Mouse (Mus musculus) heart, embryonic 13.5 days (tissue): ENCODE measurements around the gene Wbp1l. TPM values are rescaled to one million over a fixed set of nuclear protein-coding genes. Genes with fewer than 3 reads are reported as not detected.

Source experiments
- ATAC-seq: fragments of 200-750 bp; cut with Nextera tagmentation; 2 replicates; pipeline ENCODE4 v1.8.0; 2017; ENCODE audit warnings: moderate TSS enrichment; ENCODE audit not compliant: insufficient number of reproducible peaks, low FRiP score, low TSS enrichment; ENCODE audit errors: extremely low read depth
- H3K27ac ChIP-seq: fragments of 300-500 bp; sonication (generic); replicated peaks from 2 replicates; pipeline ENCODE4 v1.5.1; 2015; ENCODE audit warnings: moderate library complexity, mild to moderate bottlenecking, inconsistent platforms
- H3K27me3 ChIP-seq: fragments of 300-500 bp; sonication (generic); replicated peaks from 2 replicates; pipeline ENCODE4 v1.6.1; 2015; ENCODE audit warnings: mild to moderate bottlenecking, inconsistent platforms
- H3K36me3 ChIP-seq: fragments of 300-500 bp; sonication (generic); 2 replicates; pipeline ENCODE4 v1.6.1; 2015; ENCODE audit warnings: mild to moderate bottlenecking, inconsistent platforms
- H3K4me1 ChIP-seq: fragments of 300-500 bp; sonication (generic); 2 replicates; pipeline ENCODE4 v1.6.1; 2015; ENCODE audit warnings: inconsistent platforms
- H3K4me2 ChIP-seq: fragments of 300-500 bp; sonication (generic); 2 replicates; pipeline ENCODE4 v1.6.1; 2015; ENCODE audit warnings: inconsistent platforms, mild to moderate bottlenecking, moderate library complexity
- H3K4me3 ChIP-seq: fragments of 300-500 bp; sonication (generic); 2 replicates; pipeline ENCODE4 v1.5.1; 2015; ENCODE audit warnings: moderate library complexity, mild to moderate bottlenecking, inconsistent platforms
- H3K9ac ChIP-seq: fragments of 300-500 bp; sonication (generic); 2 replicates; pipeline ENCODE4 v1.6.1; 2015; ENCODE audit warnings: inconsistent platforms, mild to moderate bottlenecking, moderate library complexity
- H3K9me3 ChIP-seq: fragments of 300-500 bp; sonication (generic); 2 replicates; pipeline ENCODE4 v1.6.1; 2016; ENCODE audit warnings: inconsistent platforms
- WGBS: fragments of 180-500 bp; shearing (Covaris S2); methylation state at CpG from one replicate; pipeline ENCODE4 v1.1.7; 2015; ENCODE audit warnings: mixed read lengths; 5-methylcytosine and 5-hydroxymethylcytosine counted together
- polyA plus RNA-seq: library from polyadenylated mRNA; unstranded; fragments of >200 nt; fragmentation: Nextera tagmentation; extraction: Ambion mirVana; gene quantifications from 2 replicates; pipeline ENCODE4 v1.2.1, GENCODE M21; 2015

Gene Wbp1l
- polyA plus RNA-seq, 1 experiment from 2014 or later, result 41.6 TPM

DNA sequence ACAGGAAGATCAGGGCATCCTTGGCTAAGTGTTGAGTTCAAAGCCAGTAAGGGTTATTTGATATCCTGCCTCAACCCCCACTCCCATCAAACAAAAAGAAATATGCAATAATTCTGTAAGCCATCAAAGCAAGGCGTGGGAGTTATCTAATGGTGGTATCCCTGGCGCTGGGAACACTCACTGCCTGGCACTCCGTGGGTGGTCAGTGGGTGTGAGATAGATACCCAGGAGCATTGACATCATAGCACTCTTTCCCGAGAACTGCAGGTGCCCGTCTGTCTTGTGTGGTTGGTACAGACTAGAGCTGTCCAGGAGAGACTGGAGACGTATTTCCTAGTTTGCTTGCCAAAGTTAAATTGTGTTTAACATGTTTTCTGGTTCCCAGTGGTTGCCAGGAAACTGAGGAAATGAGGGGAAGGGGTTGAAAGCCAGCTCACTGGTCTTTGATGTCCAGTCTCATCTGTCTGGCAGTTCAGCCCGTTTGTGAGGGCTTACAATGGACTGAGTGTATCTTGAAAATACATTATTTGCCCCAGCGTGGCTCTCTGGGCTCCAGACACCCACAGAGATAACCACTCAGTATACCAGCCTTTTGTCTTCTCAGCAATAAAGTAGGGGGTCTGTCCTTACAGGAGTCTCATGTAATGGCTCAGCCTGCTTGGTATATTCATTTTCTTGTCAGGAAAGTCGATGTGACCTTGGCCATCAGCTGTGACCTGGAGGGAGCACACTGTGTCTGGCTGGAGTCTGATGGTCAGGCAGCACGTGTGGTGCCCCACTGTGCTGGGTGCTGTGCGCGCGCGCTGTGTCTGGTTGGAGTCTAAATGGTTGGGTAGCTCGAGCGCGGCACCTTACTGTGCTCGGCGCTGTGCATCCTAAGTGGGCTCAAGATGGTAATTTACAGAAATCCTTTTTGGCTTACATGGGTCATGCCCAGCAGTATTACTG, 22.6 kb downstream of the Wbp1l start:
- Histone ChIP-seq H3K4me3 (no peak overlapping the region), H3K27ac (peak overlapping the region; percentile 98), H3K36me3 (peaks cover 16% of the 10 kb centered on the region), H3K4me2 (no peak overlapping the region), H3K4me1 (peaks cover 95% of the 10 kb centered on the region), H3K9ac (peak overlapping the region; percentile 90; the same call in 1 of the 2 replicates), H3K9me3 (no peaks in the 10 kb centered on the region), H3K27me3 (no peaks in the 10 kb centered on the region)
- ATAC-seq, result no peak
- 69% methylated on average over 19 of the region's 19 CpGs for WGBS

DNA sequence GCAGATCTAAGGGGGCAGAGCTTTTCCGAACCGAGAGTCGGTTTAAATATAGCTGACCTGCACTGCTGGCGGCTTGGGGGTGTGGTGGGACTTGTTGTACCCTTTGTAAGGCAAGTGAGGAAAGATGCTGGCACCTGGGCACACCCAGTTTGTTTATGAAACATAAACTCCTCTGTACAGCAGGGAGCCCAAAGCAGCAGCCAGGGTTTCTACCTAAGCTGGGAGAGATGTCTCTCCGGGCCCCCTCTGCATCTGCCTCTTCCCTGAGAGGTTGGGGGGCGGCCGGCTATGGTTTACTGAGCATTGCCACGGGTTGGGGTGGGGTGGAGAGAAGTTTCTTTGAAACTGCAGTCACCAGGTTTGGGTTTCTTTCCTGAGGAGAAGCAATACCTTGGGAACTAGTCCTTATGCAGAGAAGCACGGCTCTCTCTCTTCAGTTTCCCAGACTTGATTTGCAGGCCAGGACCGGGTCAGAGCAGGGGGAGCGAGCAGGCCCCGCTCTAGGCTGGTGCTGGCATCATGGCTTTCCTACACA, 23.8 kb downstream of the Wbp1l start:
- Histone ChIP-seq H3K4me3 (peak overlapping the region; percentile 63), H3K9ac (peak overlapping the region; percentile 90), H3K27me3 (no peaks in the 10 kb centered on the region), H3K27ac (peak overlapping the region; percentile 98), H3K9me3 (no peaks in the 10 kb centered on the region), H3K4me2 (peak overlapping the region; percentile 89), H3K4me1 (peaks cover 91% of the 10 kb centered on the region), H3K36me3 (peaks cover 22% of the 10 kb centered on the region)
- ATAC-seq, result no peak
- 17% methylated on average over 12 of the region's 12 CpGs for WGBS

DNA sequence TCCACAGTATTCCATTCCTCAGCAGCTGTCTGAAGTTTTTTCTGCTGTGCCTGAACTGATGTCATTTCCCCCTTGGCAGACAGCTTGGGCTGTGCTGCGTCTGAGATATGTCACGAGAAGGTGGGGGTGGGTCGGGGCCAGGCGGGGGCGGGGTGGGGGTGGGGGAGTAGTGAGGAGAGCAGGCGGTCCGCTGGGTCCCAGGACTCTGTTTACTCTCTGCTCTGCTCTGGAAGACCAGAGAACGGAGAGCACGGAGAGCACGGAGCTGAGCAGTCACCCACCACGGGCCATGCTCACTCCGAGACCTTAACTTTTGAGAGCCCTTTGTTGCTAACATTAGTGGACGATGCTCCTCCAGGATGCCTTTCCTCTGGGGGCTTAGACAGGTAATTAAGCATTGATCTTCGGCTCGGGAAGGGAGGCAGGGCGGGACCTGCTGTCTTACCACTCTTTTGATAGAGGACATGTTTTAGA, 24.3 kb downstream of the Wbp1l start:
- Histone ChIP-seq H3K4me3 (peak overlapping the region; percentile 63), H3K27me3 (no peaks in the 10 kb centered on the region), H3K9ac (peak overlapping the region; percentile 90), H3K4me2 (peak overlapping the region; percentile 89), H3K4me1 (peaks cover 91% of the 10 kb centered on the region), H3K36me3 (peaks cover 22% of the 10 kb centered on the region), H3K27ac (peak overlapping the region; percentile 98), H3K9me3 (no peaks in the 10 kb centered on the region)
- peak; percentile 68 for ATAC-seq
- 6% methylated on average over 16 of the region's 16 CpGs for WGBS

DNA sequence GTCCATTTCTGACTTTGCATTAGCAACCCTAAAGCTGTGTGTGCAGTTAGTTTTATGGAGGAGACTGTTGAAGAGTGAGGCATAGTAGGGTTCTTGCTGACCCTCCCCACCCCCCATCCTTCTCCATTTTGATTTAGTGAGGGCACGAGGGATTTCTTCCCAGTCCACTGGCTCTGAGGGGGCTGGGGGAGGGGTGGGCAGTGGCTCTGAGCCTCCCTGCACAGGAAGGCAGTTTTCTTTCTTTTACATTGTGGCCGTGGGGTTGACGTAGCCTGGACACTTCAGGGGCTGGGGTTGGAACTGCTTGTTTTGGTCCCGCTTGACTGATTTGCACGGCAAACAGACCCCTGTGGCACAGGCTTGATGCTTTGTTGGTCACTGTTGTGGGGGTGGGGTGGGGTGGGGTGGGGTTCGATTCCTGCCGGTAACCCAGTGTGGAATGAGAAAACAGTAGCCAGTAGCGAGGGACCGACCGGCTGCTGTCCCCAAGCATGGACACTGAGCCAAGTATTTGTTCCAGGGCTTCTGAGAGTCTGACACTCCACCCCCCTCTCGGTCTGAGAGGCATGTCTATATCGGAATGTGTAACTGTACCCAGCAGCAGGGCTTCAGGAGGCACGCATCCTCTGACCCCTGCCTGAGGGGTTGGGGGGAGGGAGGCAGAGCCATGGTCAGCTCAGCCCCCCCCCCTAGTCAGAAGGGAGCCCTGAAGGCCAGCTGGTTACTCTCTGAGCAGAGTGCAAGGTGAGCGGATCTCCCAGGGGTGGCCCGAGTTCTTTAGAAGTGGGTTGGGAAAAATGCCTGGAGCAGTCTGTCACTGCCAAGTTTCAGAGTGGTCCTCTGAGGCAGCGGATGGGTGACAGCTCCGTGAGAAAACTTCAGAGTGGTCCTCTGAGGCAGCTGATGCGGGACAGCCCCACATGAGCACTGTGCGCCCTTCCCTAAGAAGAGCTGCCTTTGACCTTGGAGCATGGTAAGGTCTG, 25.2 kb downstream of the Wbp1l start:
- H3K4me2 ChIP-seq, result peak overlapping the region; percentile 89
- 21% methylated on average over 19 of the region's 19 CpGs for WGBS
- H3K27ac ChIP-seq, result peak overlapping the region; percentile 98
- peak overlapping the region; percentile 63 for H3K4me3 ChIP-seq
- peak; percentile 44; the same call in 1 of the 2 replicates for ATAC-seq
- H3K9ac ChIP-seq, result peak overlapping the region; percentile 90
- H3K9me3 ChIP-seq, result no peaks in the 10 kb centered on the region
- peaks cover 25% of the 10 kb centered on the region for H3K36me3 ChIP-seq
- peaks cover 91% of the 10 kb centered on the region for H3K4me1 ChIP-seq
- no peaks in the 10 kb centered on the region for H3K27me3 ChIP-seq

DNA sequence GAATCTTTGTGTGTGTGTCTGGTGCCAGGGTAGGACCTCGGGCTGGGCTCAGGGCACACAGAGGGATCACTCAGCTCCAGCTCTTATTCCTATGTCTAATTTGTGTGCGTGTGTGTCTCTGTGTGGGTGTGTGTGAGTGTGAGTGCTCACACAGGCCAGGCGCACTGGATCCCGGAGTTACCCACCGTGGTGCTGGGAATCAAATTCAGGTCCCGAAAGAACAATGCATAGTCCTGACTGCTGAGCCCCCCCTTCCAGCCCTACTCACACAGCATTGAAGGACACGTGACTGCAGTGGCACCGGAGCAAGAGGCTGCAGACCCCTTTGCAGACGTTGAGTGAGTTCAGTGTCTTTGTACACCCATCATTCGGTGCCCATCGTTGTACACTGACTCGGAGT, 26.1 kb downstream of the Wbp1l start:
- Histone ChIP-seq H3K27me3 (no peaks in the 10 kb centered on the region), H3K36me3 (peaks cover 25% of the 10 kb centered on the region), H3K4me3 (peak overlapping the region; percentile 63), H3K4me2 (peak overlapping the region; percentile 89), H3K9me3 (no peaks in the 10 kb centered on the region), H3K9ac (peak overlapping the region; percentile 90), H3K4me1 (peaks cover 89% of the 10 kb centered on the region), H3K27ac (peak overlapping the region; percentile 98)
- WGBS, result 89% methylated on average over 12 of the region's 12 CpGs
- ATAC-seq, result no peak

DNA sequence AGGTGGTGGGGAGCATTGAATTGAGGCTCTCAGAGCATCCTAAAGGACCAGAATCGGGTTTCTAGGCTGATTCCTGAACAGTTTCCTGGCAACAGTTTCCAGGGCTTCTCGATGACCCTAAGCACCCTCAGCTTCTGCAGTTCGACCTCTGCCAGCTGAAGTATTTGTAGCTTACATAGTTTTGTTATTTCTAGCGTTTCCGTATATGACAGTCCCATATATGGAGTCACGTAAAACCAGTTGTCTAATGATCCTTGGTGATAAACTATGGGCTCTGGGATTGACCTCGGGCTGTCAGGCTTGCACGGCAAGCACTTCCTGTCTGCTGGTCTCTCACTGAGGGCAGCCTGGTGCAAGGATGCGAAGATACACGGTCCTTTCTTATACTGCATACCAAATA, 26.6 kb downstream of the Wbp1l start:
- H3K4me1 ChIP-seq, result peaks cover 89% of the 10 kb centered on the region
- no peak overlapping the region; the same call in 1 of the 2 replicates for H3K27ac ChIP-seq
- no peak overlapping the region for H3K9ac ChIP-seq
- H3K4me2 ChIP-seq, result peak overlapping the region; percentile 89; the same call in 1 of the 2 replicates
- H3K4me3 ChIP-seq, result no peak overlapping the region
- no peaks in the 10 kb centered on the region for H3K27me3 ChIP-seq
- WGBS, result 63% methylated on average over 10 of the region's 10 CpGs
- ATAC-seq, result no peak
- H3K36me3 ChIP-seq, result peaks cover 25% of the 10 kb centered on the region
- H3K9me3 ChIP-seq, result no peaks in the 10 kb centered on the region

DNA sequence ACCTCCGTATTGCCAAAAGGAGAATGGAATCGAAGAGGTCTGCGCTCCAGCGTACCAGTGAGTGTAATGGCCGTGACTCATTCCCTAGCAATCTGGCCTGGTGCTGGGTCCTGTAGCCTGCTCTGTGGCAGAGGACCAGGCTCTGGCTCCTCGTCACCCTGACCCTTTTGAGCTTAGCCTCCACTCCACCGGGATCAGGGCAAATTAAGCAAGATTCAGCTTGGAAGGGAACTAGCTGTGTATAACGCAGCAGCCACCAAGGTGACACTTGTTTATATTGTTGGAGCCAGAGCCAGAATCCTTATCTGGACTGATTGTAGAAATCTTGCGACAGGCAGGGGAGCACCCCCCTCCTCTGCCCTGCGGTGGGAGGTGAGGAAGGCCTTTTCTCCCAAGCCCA, 29.5 kb downstream of the Wbp1l start:
- no peaks in the 10 kb centered on the region for H3K27me3 ChIP-seq
- peak overlapping the region; percentile 45 for H3K4me2 ChIP-seq
- H3K36me3 ChIP-seq, result peaks cover 42% of the 10 kb centered on the region
- WGBS, result 23% methylated on average over 10 of the region's 10 CpGs
- peak overlapping the region; percentile 76 for H3K27ac ChIP-seq
- H3K4me3 ChIP-seq, result 0 out of 2 replicates have a peak overlapping the region, but pooled peaks have one; percentile 5
- peaks cover 85% of the 10 kb centered on the region for H3K4me1 ChIP-seq
- no peaks in the 10 kb centered on the region for H3K9me3 ChIP-seq
- ATAC-seq, result no peak
- peak overlapping the region; percentile 67 for H3K9ac ChIP-seq

DNA sequence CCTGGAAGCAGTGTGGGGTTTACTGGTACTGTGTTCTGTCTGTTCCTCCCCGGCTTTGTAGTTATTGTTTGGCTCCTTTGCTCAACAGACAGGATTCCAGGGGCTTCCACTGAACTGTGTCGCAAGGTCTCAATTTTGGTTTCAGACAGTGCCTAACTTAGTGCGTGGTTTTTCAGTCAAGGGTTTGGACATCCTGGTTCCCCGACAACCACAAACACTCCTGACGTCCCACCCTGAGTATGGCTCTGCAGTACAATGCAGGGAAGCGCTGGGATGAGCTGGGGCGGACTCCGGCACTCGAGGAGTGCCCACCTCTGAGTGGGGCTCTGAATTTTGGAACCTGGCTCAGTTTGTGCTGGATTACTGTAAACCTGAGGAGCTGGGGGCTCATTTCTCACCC, 30.9 kb downstream of the Wbp1l start:
- H3K4me1 ChIP-seq, result peaks cover 81% of the 10 kb centered on the region
- H3K9ac ChIP-seq, result peak overlapping the region; percentile 2; the same call in 1 of the 2 replicates
- no peak for ATAC-seq

DNA sequence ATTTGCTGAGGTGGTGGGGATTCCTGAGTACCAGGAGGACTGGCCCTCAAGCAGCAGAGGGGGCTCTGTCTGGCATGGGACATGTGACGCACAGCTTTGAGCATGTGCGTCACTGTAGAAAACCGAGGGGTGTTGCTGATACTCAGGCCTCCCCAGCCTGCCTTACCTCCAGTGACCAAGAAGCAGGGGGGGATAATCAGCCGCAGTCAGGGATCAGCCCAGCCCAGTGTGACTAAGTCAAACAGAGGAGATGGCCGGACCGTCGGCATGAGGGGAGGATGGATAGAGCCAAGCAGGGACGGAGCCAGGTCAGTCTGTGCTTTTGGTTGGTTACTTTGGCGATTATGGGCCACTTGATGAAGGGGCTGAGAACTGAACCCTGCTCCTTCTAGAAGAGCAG, 32.8 kb downstream of the Wbp1l start:
- no peak for ATAC-seq
- 67% methylated on average over 9 of the region's 9 CpGs for WGBS
- H3K9ac ChIP-seq, result no peak overlapping the region
- no peak overlapping the region for H3K27ac ChIP-seq
- peaks cover 86% of the 10 kb centered on the region for H3K4me1 ChIP-seq
- no peak overlapping the region for H3K4me3 ChIP-seq
- no peaks in the 10 kb centered on the region for H3K27me3 ChIP-seq
- no peak overlapping the region for H3K4me2 ChIP-seq
- H3K36me3 ChIP-seq, result peaks cover 31% of the 10 kb centered on the region
- H3K9me3 ChIP-seq, result no peaks in the 10 kb centered on the region

More for the DNA sequence above, 30.9 kb downstream of the Wbp1l start:
- H3K27me3 ChIP-seq, result no peaks in the 10 kb centered on the region
- H3K36me3 ChIP-seq, result peaks cover 40% of the 10 kb centered on the region
- no peak overlapping the region for H3K4me2 ChIP-seq
- WGBS, result 72% methylated on average over 9 of the region's 9 CpGs
- peak overlapping the region; percentile 6; the same call in 1 of the 2 replicates for H3K27ac ChIP-seq
- no peaks in the 10 kb centered on the region for H3K9me3 ChIP-seq
- no peak overlapping the region for H3K4me3 ChIP-seq

DNA sequence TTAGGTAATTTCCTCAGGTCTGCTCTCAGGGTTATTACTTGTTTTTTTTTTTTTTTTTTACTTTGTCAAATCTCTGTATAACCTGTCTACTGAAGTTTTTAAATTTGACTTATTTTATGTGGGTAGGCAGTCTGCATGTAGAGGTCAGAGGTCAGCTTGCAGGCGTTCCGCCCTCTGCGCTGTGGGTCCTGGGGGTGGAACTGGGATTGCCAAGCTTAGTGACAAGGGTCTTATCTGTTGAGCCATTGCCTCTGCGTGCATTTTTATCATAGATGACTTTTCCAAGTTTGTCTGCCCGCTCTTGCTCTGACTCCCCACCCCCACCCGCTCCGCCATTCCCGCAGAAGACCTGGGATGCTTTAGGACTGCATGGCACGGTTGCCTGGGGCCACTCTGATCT, 36.9 kb downstream of the Wbp1l start:
- Histone ChIP-seq H3K9ac (0 out of 2 replicates have a peak overlapping the region, but pooled peaks have one; percentile 40), H3K27ac (peak overlapping the region; percentile 58), H3K4me2 (peak overlapping the region; percentile 20), H3K4me3 (no peak overlapping the region), H3K27me3 (no peaks in the 10 kb centered on the region), H3K36me3 (peaks cover 53% of the 10 kb centered on the region), H3K9me3 (no peaks in the 10 kb centered on the region), H3K4me1 (peaks cover 86% of the 10 kb centered on the region)
- no peak for ATAC-seq
- WGBS, result 18% methylated on average over 9 of the region's 9 CpGs
